Mouse (Mus musculus): ENCODE results near the gene Klk1b24.
"Not testable (repeated sequence)": the region's sequence is repeated elsewhere in the genome, so short reads cannot be mapped to it uniquely, and the experiment has no call there.

The Klk1b24 gene

DNA sequence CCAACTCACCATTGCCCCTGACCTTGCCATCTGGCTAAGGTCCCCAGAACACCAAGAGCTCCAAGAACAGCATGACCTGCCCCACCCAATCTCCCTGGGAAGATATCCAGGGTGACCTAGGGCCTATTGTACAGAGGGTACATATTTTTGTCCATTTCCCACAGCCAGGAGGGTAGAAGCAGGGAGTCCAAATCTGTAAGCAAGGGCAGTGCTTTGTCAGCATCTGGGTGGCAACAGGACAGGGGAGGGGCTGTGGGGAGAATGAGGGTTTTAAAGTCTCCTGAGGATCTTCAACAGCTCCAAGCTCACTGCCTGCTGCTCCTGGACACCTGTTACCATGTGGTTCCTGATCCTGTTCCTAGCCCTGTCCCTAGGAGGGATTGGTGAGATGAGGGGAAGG, at the start of gene Klk1b24:
TSS of gene Klk1b24 (plus strand) at position 301 of the 400 bp plus-strand sequence.
- DNase-seq (ENCODE audit: extremely low read depth, low read depth), result not testable (repeated sequence)

- no peak for DNase-seq (ENCODE audit: extremely low read depth, low read depth)
Measured at GRCm38 (mm10) chr7:44179299-44180045, 8.6 kb upstream of the Klk1b24 start.

DNA sequence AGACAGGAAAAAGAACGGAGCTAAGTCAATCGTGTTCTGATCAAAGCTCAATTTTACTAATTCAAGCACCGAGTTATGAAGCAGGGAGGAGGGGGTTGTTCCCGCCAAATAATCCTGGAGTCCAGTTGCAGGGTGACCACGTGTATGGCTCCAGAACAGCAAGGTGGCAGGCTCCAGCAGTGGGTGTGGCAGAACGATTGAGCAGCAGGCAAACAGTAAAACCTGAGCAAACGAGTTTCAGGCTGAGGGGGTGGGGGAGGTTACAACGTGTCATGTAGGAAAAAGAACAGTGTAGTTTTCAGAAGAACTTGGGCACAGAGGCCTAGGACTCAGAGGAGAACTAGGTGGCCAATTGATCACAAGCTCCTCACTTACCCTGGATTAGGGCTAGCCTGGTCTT, 1.5 kb upstream of the Klk1b24 start:
- not testable (repeated sequence) for DNase-seq (ENCODE audit: extremely low read depth, low read depth)

GRCm38 (mm10) chr7:44193466-44193865, 5.4 kb downstream of the Klk1b24 start:
- not testable (repeated sequence) for DNase-seq (ENCODE audit: extremely low read depth, low read depth)

DNA sequence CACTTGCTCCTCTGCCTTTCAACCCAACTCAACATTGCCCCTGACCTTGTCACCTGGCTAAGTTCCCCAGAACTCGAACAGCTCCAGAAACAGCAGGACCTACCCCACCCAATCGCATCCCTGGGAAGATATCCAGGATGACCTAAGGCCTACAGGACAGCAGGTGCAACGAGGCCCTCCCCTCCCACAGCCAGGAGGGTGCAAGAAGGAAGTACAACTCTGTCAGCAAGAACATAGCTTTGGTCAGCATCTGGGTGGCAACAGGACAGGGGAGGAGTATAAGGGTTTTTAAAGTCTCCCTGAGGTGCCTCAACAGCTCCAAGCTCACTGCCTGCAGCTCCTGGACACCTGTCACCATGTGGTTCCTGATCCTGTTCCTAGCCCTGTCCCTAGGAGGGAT, 9.9 kb downstream of the Klk1b24 start, which contains the start of gene Klk1b3:
TSS of gene Klk1b3 (plus strand) at position 301 of the 400 bp plus-strand sequence.
- no peak for DNase-seq (ENCODE audit: extremely low read depth, low read depth)

- not testable (repeated sequence) for DNase-seq (ENCODE audit: extremely low read depth, low read depth)
Measured at GRCm38 (mm10) chr7:44207135-44207534, 19.1 kb downstream of the Klk1b24 start, which contains the start of gene Klk1b4. Gene Klk1b4 (plus strand): TSS chr7:44207435.

DNA sequence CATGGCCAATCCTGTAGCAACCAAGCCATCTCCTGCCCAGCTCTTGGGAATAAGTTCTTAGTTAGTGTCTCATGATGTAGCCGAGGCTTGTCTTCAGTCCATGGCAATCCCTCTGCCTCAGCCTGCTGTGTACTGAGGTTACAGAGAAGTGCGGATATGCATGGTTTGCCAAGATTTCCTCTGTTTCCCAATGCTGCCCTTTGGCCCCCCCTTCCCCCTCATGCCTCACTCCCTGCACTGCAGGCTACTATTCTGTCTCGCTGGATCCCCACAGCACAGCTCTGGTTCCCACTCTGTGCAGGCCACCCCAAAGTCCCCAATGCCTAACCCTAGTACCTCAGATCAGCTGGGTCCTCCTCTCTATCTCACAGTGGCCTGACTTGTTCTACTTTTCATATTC, 20.3 kb downstream of the Klk1b24 start:
- DNase-seq (ENCODE audit: extremely low read depth, low read depth), result no peak

DNA sequence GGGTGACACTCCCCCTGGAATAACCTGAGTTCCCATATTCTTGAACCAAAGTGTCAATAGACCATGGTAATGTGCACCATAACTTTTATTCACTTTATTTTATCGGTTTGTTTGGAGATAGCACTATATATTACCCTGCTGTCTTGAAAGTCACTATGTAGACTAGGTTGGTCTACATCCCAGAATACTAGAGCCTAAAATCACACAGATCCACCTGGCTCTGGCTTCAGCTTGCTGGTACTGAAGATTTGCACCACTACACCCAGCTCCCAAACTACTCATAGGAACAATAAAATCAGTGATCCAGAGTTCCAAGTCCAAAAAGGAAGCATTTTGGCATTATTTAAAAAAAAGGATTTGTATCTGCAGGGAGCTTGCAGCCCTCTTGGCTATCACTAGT, 27.6 kb downstream of the Klk1b24 start, which contains the start of gene Klk1b5:
TSS of gene Klk1b5 (plus strand) at position 301 of the 400 bp plus-strand sequence.
- DNase-seq (ENCODE audit: extremely low read depth, low read depth), result no peak

GRCm38 (mm10) chr7:44221601-44222000, 33.6 kb downstream of the Klk1b24 start:
- not testable (repeated sequence) for DNase-seq (ENCODE audit: extremely low read depth, low read depth)

- not testable (repeated sequence) for DNase-seq (ENCODE audit: extremely low read depth, low read depth)
Measured at GRCm38 (mm10) chr7:44222335-44222734, 34.3 kb downstream of the Klk1b24 start.

DNA sequence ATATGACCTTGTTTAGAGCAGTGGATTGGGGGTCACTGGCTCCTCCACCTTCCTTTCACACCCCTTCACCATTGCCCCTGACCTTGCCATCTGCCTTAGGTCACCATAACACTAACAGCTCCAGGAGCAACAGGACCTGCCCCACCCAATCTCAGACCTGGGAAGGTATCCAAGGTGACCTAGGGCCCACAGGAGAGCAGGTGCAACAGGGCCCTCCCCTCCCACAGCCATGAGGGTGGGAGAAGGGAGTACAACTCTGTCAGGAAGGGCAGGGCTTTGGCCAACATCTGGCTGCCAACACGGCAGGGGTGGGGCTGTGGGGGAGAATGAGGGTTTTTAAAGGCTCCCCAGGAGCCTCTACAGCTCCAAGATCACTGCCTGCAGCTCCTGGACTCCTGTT, 37.0 kb downstream of the Klk1b24 start, which contains the start of gene Klk1:
TSS of gene Klk1 (plus strand) at position 285 of the 400 bp plus-strand sequence.
- no peak for DNase-seq (ENCODE audit: extremely low read depth, low read depth)

DNA sequence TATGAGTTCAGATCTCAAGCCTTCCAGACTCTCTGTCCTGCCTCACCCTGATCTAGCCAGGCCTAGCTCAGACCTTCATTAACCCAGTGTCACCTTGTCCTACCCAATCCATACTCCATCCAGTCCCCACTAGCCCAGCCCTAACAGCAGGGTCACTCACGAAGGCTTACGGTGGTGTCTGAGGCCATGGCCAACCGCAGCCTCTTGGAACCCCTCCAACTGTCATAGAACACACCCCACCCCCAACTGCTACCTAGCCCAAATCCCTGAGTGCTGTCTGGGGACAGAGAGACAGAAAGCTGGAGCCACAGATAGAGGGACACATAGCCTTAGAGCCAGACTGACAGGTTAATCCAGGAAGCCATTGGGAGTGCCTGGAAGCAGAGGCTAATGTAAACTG, 47.9 kb downstream of the Klk1b24 start, which contains the start of gene Gm36864:
TSS of gene Gm36864 (plus strand) at position 269 of the 400 bp plus-strand sequence.
- DNase-seq (ENCODE audit: extremely low read depth, low read depth), result no peak

- no peak for DNase-seq (ENCODE audit: extremely low read depth, low read depth)
Measured at GRCm38 (mm10) chr7:44239913-44240312, 51.9 kb downstream of the Klk1b24 start.

GRCm38 (mm10) chr7:44240712-44241111, 52.7 kb downstream of the Klk1b24 start:
- DNase-seq (ENCODE audit: extremely low read depth, low read depth), result no peak

GRCm38 (mm10) chr7:44241163-44241562, 53.1 kb downstream of the Klk1b24 start:
- no peak for DNase-seq (ENCODE audit: extremely low read depth, low read depth)

All from MEL-GATA-1-ER (cell line).